Mouse (Mus musculus): Measurements from ENCODE around the gene Rgcc. TPM values are rescaled to one million over a fixed set of nuclear protein-coding genes. Genes with fewer than 3 reads are reported as not detected.

The Rgcc gene
- polyA plus RNA-seq, 1 experiment: 91.9 TPM

DNA sequence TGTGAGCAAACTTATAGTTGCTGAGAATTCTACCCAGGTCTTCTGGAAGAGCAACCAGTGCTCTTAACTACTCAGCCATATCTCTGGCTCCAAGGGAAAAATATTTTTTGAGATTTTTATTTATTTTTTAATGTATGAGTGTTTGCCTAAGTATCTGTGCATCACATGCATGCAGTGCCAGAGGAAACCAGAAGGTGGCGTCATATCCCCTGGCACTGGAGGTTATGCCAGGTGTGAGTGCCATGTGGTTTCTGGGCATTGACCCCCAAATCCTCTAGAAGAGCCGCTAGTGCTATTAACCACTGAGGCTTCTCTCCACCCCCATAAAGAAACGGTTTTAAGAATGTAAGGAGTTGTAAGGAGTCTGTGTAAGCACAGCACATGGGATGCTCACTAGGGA, 13.2 kb downstream of the Rgcc start:
- TF ChIP-seq CTCF (conservative IDR thresholded peaks at IDR 0.05; ENCODE audit: insufficient read depth, insufficient read length, low read depth, low read length): peak; percentile 49
- TF ChIP-seq POLR2A (IDR thresholded peaks at IDR 0.05; ENCODE audit: low read depth, low read length): no peak
- no peaks in the 10 kb centered on the region for H3K27me3 ChIP-seq (replicated peaks; ENCODE audit: control insufficient read depth, insufficient read depth, low read length)
- no peak overlapping the region for H3K27ac ChIP-seq (ENCODE audit: insufficient read depth, low read depth, low read length)
- no peak for DNase-seq
- 75% methylated on average over 3 of the region's 3 CpGs for WGBS
- H3K36me3 ChIP-seq (ENCODE audit: control insufficient read depth, insufficient read depth, low read length): no peaks in the 10 kb centered on the region
- no peaks in the 10 kb centered on the region for H3K4me1 ChIP-seq (ENCODE audit: control insufficient read depth, insufficient read depth, low read length)
- no peak overlapping the region for H3K4me3 ChIP-seq (ENCODE audit: insufficient read depth, low read depth, low read length)

GRCm38 (mm10) chr14:79287251-79287863, 14.1 kb downstream of the Rgcc start:
- Histone ChIP-seq H3K27me3 (replicated peaks; ENCODE audit: control insufficient read depth, insufficient read depth, low read length) (no peaks in the 10 kb centered on the region), H3K4me3 (ENCODE audit: insufficient read depth, low read depth, low read length) (no peak overlapping the region), H3K27ac (ENCODE audit: insufficient read depth, low read depth, low read length) (no peak overlapping the region), H3K36me3 (ENCODE audit: control insufficient read depth, insufficient read depth, low read length) (no peaks in the 10 kb centered on the region), H3K4me1 (ENCODE audit: control insufficient read depth, insufficient read depth, low read length) (no peaks in the 10 kb centered on the region)
- TF ChIP-seq POLR2A (IDR thresholded peaks at IDR 0.05; ENCODE audit: low read depth, low read length) (no peak), CTCF (conservative IDR thresholded peaks at IDR 0.05; ENCODE audit: insufficient read depth, insufficient read length, low read depth, low read length) (no peak)
- whole genome bisulfite sequencing: 69% methylated on average over 7 of the region's 7 CpGs
- DNase-seq: no peak

GRCm38 (mm10) chr14:79285549-79285948, 15.9 kb downstream of the Rgcc start:
- Histone ChIP-seq H3K27ac (ENCODE audit: insufficient read depth, low read depth, low read length) (no peak overlapping the region), H3K4me1 (ENCODE audit: control insufficient read depth, insufficient read depth, low read length) (no peaks in the 10 kb centered on the region), H3K27me3 (replicated peaks; ENCODE audit: control insufficient read depth, insufficient read depth, low read length) (no peaks in the 10 kb centered on the region), H3K4me3 (ENCODE audit: insufficient read depth, low read depth, low read length) (no peak overlapping the region), H3K36me3 (ENCODE audit: control insufficient read depth, insufficient read depth, low read length) (no peaks in the 10 kb centered on the region)
- no peak for TF ChIP-seq CTCF (conservative IDR thresholded peaks at IDR 0.05; ENCODE audit: insufficient read depth, insufficient read length, low read depth, low read length)
- TF ChIP-seq POLR2A (IDR thresholded peaks at IDR 0.05; ENCODE audit: low read depth, low read length): no peak
- DNase-seq: no peak
- WGBS: 82% methylated on average over 5 of the region's 5 CpGs

- no peaks in the 10 kb centered on the region for H3K36me3 ChIP-seq (ENCODE audit: control insufficient read depth, insufficient read depth, low read length)
- no peak overlapping the region for H3K27ac ChIP-seq (ENCODE audit: insufficient read depth, low read depth, low read length)
- H3K4me3 ChIP-seq (ENCODE audit: insufficient read depth, low read depth, low read length): no peak overlapping the region
- WGBS: 89% methylated on average over 4 of the region's 4 CpGs
- no peaks in the 10 kb centered on the region for H3K27me3 ChIP-seq (replicated peaks; ENCODE audit: control insufficient read depth, insufficient read depth, low read length)
- TF ChIP-seq POLR2A (IDR thresholded peaks at IDR 0.05; ENCODE audit: low read depth, low read length): no peak
- TF ChIP-seq CTCF (conservative IDR thresholded peaks at IDR 0.05; ENCODE audit: insufficient read depth, insufficient read length, low read depth, low read length): no peak
- no peaks in the 10 kb centered on the region for H3K4me1 ChIP-seq (ENCODE audit: control insufficient read depth, insufficient read depth, low read length)
- DNase-seq: no peak
Measured at GRCm38 (mm10) chr14:79284616-79285015, 16.8 kb downstream of the Rgcc start.

DNA sequence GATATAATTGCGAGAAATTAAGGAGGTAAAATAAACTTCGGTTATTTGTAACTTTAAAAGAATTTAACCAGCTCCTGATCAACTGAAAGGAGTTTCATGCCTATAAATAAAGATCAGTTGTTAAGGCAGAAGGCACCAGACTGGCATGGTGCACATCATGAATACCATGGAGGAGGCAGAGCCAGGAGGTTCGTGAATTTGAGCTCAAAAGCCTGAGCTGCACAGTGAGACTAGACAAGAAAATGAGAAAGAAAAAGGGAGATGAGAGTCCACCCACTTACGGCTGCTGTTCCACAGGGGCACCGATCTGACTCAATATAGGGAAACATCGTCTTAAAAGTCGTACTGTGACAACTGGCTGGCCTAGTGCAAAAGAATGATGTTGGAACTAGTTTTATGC, 17.5 kb downstream of the Rgcc start:
- DNase-seq: no peak
- 97% methylated on average over 7 of the region's 7 CpGs for WGBS
- TF ChIP-seq POLR2A (IDR thresholded peaks at IDR 0.05; ENCODE audit: low read depth, low read length) (no peak), CTCF (conservative IDR thresholded peaks at IDR 0.05; ENCODE audit: insufficient read depth, insufficient read length, low read depth, low read length) (no peak)
- Histone ChIP-seq H3K27ac (ENCODE audit: insufficient read depth, low read depth, low read length) (no peak overlapping the region), H3K4me3 (ENCODE audit: insufficient read depth, low read depth, low read length) (no peak overlapping the region), H3K4me1 (ENCODE audit: control insufficient read depth, insufficient read depth, low read length) (no peaks in the 10 kb centered on the region), H3K36me3 (ENCODE audit: control insufficient read depth, insufficient read depth, low read length) (no peaks in the 10 kb centered on the region), H3K27me3 (replicated peaks; ENCODE audit: control insufficient read depth, insufficient read depth, low read length) (no peaks in the 10 kb centered on the region)

DNA sequence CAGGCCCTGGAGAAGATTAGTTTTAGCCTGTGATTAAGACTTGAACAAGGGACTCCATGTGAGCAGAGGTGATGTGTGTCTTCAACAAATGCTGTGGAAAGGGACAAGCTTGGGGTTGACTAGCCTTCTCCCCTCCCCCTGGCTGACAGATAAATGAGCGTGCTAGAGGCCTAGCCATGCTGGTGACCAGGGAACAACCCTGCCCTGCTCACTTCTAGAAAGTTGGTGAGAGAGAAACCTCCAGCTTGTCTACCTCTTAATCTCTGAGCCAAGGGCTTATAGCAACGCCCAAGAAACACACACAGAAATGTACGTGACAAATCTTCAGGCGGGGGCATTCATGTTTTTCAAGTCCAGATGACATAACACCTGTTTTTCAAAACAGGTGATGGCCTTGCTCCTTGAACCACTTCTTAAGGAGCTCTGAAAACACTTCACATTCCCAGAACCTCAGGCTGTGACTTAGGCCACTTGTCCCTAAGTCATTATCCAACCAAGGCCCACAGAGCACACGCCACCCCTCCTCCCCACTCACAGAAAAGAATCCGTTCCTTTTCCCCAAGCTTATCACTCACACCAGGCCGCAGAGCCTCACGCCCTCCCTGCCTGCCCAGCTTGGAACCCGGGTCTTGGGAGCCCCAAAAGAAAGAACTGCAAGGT, 19.4 kb downstream of the Rgcc start:
- no peak for DNase-seq

GRCm38 (mm10) chr14:79280456-79280855, 21.0 kb downstream of the Rgcc start:
- H3K4me1 ChIP-seq (ENCODE audit: control insufficient read depth, insufficient read depth, low read length): no peaks in the 10 kb centered on the region; the same call in 1 of the 2 replicates
- WGBS: 63% methylated on average over 9 of the region's 9 CpGs
- peak overlapping the region; percentile 26; the same call in 1 of the 2 replicates for H3K27ac ChIP-seq (ENCODE audit: insufficient read depth, low read depth, low read length)

More for the DNA sequence above, 19.4 kb downstream of the Rgcc start:
- TF ChIP-seq CTCF (conservative IDR thresholded peaks at IDR 0.05; ENCODE audit: insufficient read depth, insufficient read length, low read depth, low read length): no peak
- no peak for TF ChIP-seq POLR2A (IDR thresholded peaks at IDR 0.05; ENCODE audit: low read depth, low read length)
- Histone ChIP-seq H3K4me1 (ENCODE audit: control insufficient read depth, insufficient read depth, low read length) (no peaks in the 10 kb centered on the region; the same call in 1 of the 2 replicates), H3K36me3 (ENCODE audit: control insufficient read depth, insufficient read depth, low read length) (no peaks in the 10 kb centered on the region), H3K27me3 (replicated peaks; ENCODE audit: control insufficient read depth, insufficient read depth, low read length) (no peaks in the 10 kb centered on the region), H3K27ac (ENCODE audit: insufficient read depth, low read depth, low read length) (no peak overlapping the region), H3K4me3 (ENCODE audit: insufficient read depth, low read depth, low read length) (no peak overlapping the region)
- 95% methylated on average over 9 of the region's 9 CpGs for WGBS

More at GRCm38 (mm10) chr14:79280456-79280855, 21.0 kb downstream of the Rgcc start:
- Histone ChIP-seq H3K36me3 (ENCODE audit: control insufficient read depth, insufficient read depth, low read length) (no peaks in the 10 kb centered on the region), H3K4me3 (ENCODE audit: insufficient read depth, low read depth, low read length) (no peak overlapping the region), H3K27me3 (replicated peaks; ENCODE audit: control insufficient read depth, insufficient read depth, low read length) (no peaks in the 10 kb centered on the region)
- DNase-seq: no peak
- no peak for TF ChIP-seq POLR2A (IDR thresholded peaks at IDR 0.05; ENCODE audit: low read depth, low read length)
- TF ChIP-seq CTCF (conservative IDR thresholded peaks at IDR 0.05; ENCODE audit: insufficient read depth, insufficient read length, low read depth, low read length): no peak

Measured in kidney, adult 2 months (tissue).